Mouse (Mus musculus): Measurements from ENCODE around the gene Foxp4. TPM values are rescaled to one million over a fixed set of nuclear protein-coding genes. Genes with fewer than 3 reads are reported as not detected.

Foxp4 gene
- polyA plus RNA-seq, 1 experiment, result 55.4 TPM

- peaks cover under 1% of the 10 kb centered on the region; the same call in 1 of the 2 replicates for H3K4me1 ChIP-seq (ENCODE audit: control insufficient read depth, insufficient read depth, low read length)
- no peak for TF ChIP-seq CTCF (IDR thresholded peaks at IDR 0.05; ENCODE audit: borderline replicate concordance, insufficient read depth, low read depth, low read length)
- no peak for TF ChIP-seq POLR2A (IDR thresholded peaks at IDR 0.05; ENCODE audit: borderline replicate concordance, insufficient read depth, low read length)
- no peak overlapping the region for H3K27ac ChIP-seq (ENCODE audit: insufficient read depth, low read length)
- 91% methylated on average over 5 of the region's 5 CpGs for WGBS
- H3K4me3 ChIP-seq (replicated peaks; ENCODE audit: insufficient read depth, low read depth, low read length), result no peak overlapping the region
- no peak for DNase-seq
- H3K27me3 ChIP-seq (ENCODE audit: control insufficient read depth, insufficient read depth, low read length), result peaks cover 4% of the 10 kb centered on the region; the same call in 1 of the 2 replicates
Measured at GRCm38 (mm10) chr17:47917907-47918306, 6.5 kb downstream of the Foxp4 start.

GRCm38 (mm10) chr17:47917212-47917611 is 7.2 kb downstream of the Foxp4 start:
- no peak overlapping the region for H3K4me3 ChIP-seq (replicated peaks; ENCODE audit: insufficient read depth, low read depth, low read length)
- no peak for DNase-seq
- no peak overlapping the region for H3K27ac ChIP-seq (ENCODE audit: insufficient read depth, low read length)
- H3K27me3 ChIP-seq (ENCODE audit: control insufficient read depth, insufficient read depth, low read length), result peaks cover 4% of the 10 kb centered on the region; the same call in 1 of the 2 replicates
- no peak for TF ChIP-seq CTCF (IDR thresholded peaks at IDR 0.05; ENCODE audit: borderline replicate concordance, insufficient read depth, low read depth, low read length)
- no peak for TF ChIP-seq POLR2A (IDR thresholded peaks at IDR 0.05; ENCODE audit: borderline replicate concordance, insufficient read depth, low read length)
- 93% methylated on average over 3 of the region's 3 CpGs for WGBS
- H3K4me1 ChIP-seq (ENCODE audit: control insufficient read depth, insufficient read depth, low read length), result no peaks in the 10 kb centered on the region

- no peak for DNase-seq
- no peak for TF ChIP-seq CTCF (IDR thresholded peaks at IDR 0.05; ENCODE audit: borderline replicate concordance, insufficient read depth, low read depth, low read length)
- no peak for TF ChIP-seq POLR2A (IDR thresholded peaks at IDR 0.05; ENCODE audit: borderline replicate concordance, insufficient read depth, low read length)
- Histone ChIP-seq H3K27ac (ENCODE audit: insufficient read depth, low read length) (no peak overlapping the region), H3K4me3 (replicated peaks; ENCODE audit: insufficient read depth, low read depth, low read length) (no peak overlapping the region), H3K4me1 (ENCODE audit: control insufficient read depth, insufficient read depth, low read length) (no peaks in the 10 kb centered on the region), H3K27me3 (ENCODE audit: control insufficient read depth, insufficient read depth, low read length) (no peaks in the 10 kb centered on the region)
- WGBS, result 58% methylated on average over 9 of the region's 9 CpGs
Measured at GRCm38 (mm10) chr17:47914676-47915219, 9.7 kb downstream of the Foxp4 start.

- Histone ChIP-seq H3K4me3 (replicated peaks; ENCODE audit: insufficient read depth, low read depth, low read length) (peak overlapping the region; percentile 57), H3K4me1 (ENCODE audit: control insufficient read depth, insufficient read depth, low read length) (no peaks in the 10 kb centered on the region), H3K27me3 (ENCODE audit: control insufficient read depth, insufficient read depth, low read length) (no peaks in the 10 kb centered on the region), H3K27ac (ENCODE audit: insufficient read depth, low read length) (no peak overlapping the region)
- peak; percentile 66 to 73 for DNase-seq
- WGBS, result 16% methylated on average over 51 of the region's 51 CpGs
- no peak for TF ChIP-seq CTCF (IDR thresholded peaks at IDR 0.05; ENCODE audit: borderline replicate concordance, insufficient read depth, low read depth, low read length)
- TF ChIP-seq POLR2A (IDR thresholded peaks at IDR 0.05; ENCODE audit: borderline replicate concordance, insufficient read depth, low read length), result 0 out of 2 replicates have a peak, but pooled peaks have one; percentile 19
Measured at GRCm38 (mm10) chr17:47909091-47910001, 15.1 kb downstream of the Foxp4 start.

GRCm38 (mm10) chr17:47908079-47908478 is 16.4 kb downstream of the Foxp4 start:
- no peak for DNase-seq
- Histone ChIP-seq H3K27me3 (ENCODE audit: control insufficient read depth, insufficient read depth, low read length) (no peaks in the 10 kb centered on the region), H3K4me1 (ENCODE audit: control insufficient read depth, insufficient read depth, low read length) (no peaks in the 10 kb centered on the region), H3K27ac (ENCODE audit: insufficient read depth, low read length) (no peak overlapping the region), H3K4me3 (replicated peaks; ENCODE audit: insufficient read depth, low read depth, low read length) (no peak overlapping the region)
- WGBS, result 83% methylated on average over 2 of the region's 2 CpGs
- TF ChIP-seq POLR2A (IDR thresholded peaks at IDR 0.05; ENCODE audit: borderline replicate concordance, insufficient read depth, low read length) (no peak), CTCF (IDR thresholded peaks at IDR 0.05; ENCODE audit: borderline replicate concordance, insufficient read depth, low read depth, low read length) (no peak)

GRCm38 (mm10) chr17:47907366-47907920 is 17.0 kb downstream of the Foxp4 start:
- Histone ChIP-seq H3K4me3 (replicated peaks; ENCODE audit: insufficient read depth, low read depth, low read length) (no peak overlapping the region), H3K27ac (ENCODE audit: insufficient read depth, low read length) (no peak overlapping the region), H3K27me3 (ENCODE audit: control insufficient read depth, insufficient read depth, low read length) (no peaks in the 10 kb centered on the region), H3K4me1 (ENCODE audit: control insufficient read depth, insufficient read depth, low read length) (no peaks in the 10 kb centered on the region)
- TF ChIP-seq CTCF (IDR thresholded peaks at IDR 0.05; ENCODE audit: borderline replicate concordance, insufficient read depth, low read depth, low read length) (no peak), POLR2A (IDR thresholded peaks at IDR 0.05; ENCODE audit: borderline replicate concordance, insufficient read depth, low read length) (no peak)
- WGBS, result 61% methylated on average over 9 of the region's 9 CpGs
- DNase-seq, result no peak

GRCm38 (mm10) chr17:47903846-47904680 is 20.4 kb downstream of the Foxp4 start:
- Histone ChIP-seq H3K4me3 (replicated peaks; ENCODE audit: insufficient read depth, low read depth, low read length) (no peak overlapping the region), H3K27me3 (ENCODE audit: control insufficient read depth, insufficient read depth, low read length) (no peaks in the 10 kb centered on the region), H3K4me1 (ENCODE audit: control insufficient read depth, insufficient read depth, low read length) (no peaks in the 10 kb centered on the region), H3K27ac (ENCODE audit: insufficient read depth, low read length) (no peak overlapping the region)
- DNase-seq, result no peak
- 46% methylated on average over 35 of the region's 35 CpGs for WGBS
- TF ChIP-seq CTCF (IDR thresholded peaks at IDR 0.05; ENCODE audit: borderline replicate concordance, insufficient read depth, low read depth, low read length) (no peak), POLR2A (IDR thresholded peaks at IDR 0.05; ENCODE audit: borderline replicate concordance, insufficient read depth, low read length) (no peak)
